Mouse (Mus musculus): ENCODE measurements around the gene Gm9913.

Gm9913 gene

DNA sequence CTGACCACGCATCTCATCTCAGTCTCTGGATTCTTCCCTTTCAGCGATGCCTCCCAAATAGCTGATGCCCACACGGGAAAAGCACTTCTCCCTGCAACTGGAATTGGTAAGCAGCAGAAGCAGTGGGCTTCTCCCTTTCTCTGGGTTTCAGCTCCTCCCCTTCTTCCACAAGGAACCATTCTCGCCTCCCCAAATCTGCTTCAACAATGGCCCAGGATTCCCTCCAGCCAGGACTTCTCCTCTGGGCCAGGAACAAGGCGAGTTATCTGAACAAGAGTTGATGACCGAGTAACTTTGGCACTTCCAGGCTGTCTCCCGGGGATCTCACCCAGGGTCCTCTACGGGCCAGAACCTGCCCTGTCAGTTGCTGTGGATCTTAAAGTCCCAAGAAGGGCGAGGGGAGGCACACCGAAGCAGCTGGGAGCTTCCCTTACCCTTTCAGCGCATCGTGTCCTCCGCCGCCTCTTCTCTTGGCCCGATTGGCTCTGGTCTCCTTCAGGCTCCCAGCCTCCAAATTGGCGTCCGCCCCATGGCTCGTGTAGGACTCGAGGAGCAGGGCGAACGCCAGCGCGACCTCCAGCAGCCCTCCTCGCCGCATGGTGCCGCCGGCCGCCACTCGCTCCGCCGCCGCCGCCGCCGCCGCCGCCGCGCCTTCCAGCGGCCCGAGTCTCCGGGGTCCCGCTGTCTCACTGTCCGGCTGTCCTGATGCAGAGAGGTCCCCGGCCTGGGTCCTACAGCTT is at the start of gene Gm9913:
Gm9913 (plus strand) TSS at position 84 of the 740 bp plus-strand sequence.
- H3K36me3 ChIP-seq (ENCODE audit: control insufficient read depth, insufficient read depth, low read length, poor library complexity, severe bottlenecking), result no peaks in the 10 kb centered on the region
- no peaks in the 10 kb centered on the region for H3K27me3 ChIP-seq (ENCODE audit: control insufficient read depth, insufficient read depth, low read length, poor library complexity, severe bottlenecking)
- DNase-seq (ENCODE audit: low read depth, low spot score), result no peak

DNA sequence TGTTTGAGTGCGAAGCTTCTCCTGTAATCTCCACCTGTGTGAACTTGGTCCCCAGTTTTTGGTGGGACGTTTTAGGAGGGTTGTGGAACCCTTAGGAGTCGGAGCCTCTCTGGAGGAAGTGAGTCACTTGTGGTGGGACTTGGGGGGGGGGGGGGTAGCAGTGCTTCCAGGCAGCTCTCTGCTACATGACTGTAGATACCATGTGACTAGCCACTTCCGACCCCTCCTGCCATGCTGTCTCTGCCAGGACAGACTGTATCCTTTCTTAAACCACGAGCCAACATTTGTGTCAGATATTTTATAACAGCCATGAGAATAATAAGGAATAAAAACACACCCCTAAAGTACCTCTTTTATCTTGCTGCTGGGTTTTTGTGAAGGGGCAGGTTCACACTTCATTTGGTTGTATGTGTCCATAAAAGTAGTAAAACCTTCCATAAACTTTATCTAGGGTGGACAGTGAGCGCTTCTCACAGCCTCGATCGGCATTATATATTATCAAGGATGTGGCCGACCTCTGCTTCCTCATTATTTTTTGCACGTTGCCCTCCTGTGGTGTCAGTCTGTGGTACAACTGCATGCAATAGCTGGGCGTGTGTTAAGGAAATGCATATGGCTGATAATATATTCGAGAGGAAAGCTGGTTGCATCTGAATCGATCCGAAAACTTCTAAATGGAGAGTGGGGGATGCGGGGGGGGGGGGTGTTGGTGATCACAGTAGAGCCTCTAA is 48.7 kb upstream of the Gm9913 start:
- no peaks in the 10 kb centered on the region; the same call in 1 of the 2 replicates for H3K27me3 ChIP-seq (ENCODE audit: control insufficient read depth, insufficient read depth, low read length, poor library complexity, severe bottlenecking)
- H3K36me3 ChIP-seq (ENCODE audit: control insufficient read depth, insufficient read depth, low read length, poor library complexity, severe bottlenecking), result no peaks in the 10 kb centered on the region
- peak; percentile 3 for DNase-seq (ENCODE audit: low read depth, low spot score)

DNA sequence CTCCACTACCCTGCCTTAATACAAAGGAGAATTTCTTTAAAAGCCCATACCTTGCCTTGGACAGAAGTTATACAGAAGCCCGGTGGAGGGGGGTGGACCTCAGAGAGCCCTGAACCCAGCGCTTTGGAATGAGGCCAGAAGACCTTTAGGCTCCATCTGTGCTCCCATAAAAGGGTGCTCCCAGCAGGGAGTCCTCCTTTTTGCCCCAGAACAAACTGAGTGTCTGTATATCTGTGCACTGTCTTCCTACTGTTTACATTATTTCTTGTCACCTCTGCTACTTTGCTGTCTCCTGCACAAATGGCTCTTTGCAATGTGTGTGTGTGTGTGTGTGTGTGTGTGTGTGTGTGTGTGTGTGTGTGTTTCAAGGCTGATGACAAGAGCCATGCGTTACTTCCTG is 45.8 kb upstream of the Gm9913 start:
- H3K36me3 ChIP-seq (ENCODE audit: control insufficient read depth, insufficient read depth, low read length, poor library complexity, severe bottlenecking), result no peaks in the 10 kb centered on the region
- DNase-seq (ENCODE audit: low read depth, low spot score), result no peak
- H3K27me3 ChIP-seq (ENCODE audit: control insufficient read depth, insufficient read depth, low read length, poor library complexity, severe bottlenecking), result no peaks in the 10 kb centered on the region

DNA sequence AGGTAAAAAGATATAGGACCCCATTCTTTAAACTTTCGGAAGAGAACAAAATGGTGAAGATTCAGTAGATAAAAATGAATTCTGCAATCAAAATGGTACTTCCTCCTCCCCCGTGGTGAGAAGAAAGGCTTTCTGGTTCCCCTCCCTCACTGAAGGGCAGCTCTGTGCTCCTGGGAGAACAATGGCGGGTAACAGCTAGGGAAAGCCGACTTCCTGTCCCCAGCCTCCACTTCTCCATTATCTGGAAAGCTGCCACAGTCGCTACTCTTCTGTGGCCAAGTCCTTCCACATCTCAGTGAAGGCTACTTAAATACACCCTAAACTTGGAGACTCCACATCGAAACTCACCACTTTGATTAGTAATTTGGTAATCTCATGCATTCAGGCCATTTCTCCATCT is 40.9 kb upstream of the Gm9913 start:
- no peaks in the 10 kb centered on the region for H3K27me3 ChIP-seq (ENCODE audit: control insufficient read depth, insufficient read depth, low read length, poor library complexity, severe bottlenecking)
- H3K36me3 ChIP-seq (ENCODE audit: control insufficient read depth, insufficient read depth, low read length, poor library complexity, severe bottlenecking), result no peaks in the 10 kb centered on the region
- no peak for DNase-seq (ENCODE audit: low read depth, low spot score)

DNA sequence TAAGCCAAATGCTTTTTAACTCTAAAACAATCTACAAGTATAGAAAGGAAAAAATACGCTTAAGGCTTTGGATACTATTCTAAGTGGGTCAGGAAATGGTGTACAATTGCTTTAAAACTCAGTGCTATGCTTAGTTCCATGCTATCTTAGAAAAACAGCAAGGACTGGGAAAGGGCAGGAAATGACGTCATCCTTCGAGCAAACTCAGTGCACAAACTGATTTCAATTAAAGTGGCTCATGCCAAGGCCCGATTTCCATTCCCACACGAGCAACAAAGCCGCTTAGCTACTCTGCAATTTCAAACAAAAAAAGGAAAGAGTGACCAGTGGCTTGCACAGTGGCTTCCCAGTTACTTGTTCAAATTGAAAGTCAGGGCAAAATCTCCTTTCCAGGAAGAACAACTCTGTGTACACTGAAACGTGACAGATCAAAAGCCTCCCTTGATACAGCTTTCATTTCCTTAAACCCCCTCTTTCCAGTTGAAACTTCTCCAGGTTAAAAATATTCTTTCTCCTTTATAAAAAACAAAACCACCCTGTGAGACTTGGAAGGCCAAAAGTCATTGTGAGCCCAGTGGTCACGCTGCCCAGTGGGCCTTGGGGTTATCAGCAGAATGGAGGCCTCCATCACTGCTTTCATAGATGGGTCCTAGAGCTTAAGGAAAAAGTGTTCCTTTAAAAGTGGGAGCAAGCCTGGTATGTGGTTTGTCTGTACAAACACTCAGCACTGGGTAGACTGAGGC is 34.2 kb upstream of the Gm9913 start:
- no peak for DNase-seq (ENCODE audit: low read depth, low spot score)
- H3K36me3 ChIP-seq (ENCODE audit: control insufficient read depth, insufficient read depth, low read length, poor library complexity, severe bottlenecking), result no peaks in the 10 kb centered on the region

DNA sequence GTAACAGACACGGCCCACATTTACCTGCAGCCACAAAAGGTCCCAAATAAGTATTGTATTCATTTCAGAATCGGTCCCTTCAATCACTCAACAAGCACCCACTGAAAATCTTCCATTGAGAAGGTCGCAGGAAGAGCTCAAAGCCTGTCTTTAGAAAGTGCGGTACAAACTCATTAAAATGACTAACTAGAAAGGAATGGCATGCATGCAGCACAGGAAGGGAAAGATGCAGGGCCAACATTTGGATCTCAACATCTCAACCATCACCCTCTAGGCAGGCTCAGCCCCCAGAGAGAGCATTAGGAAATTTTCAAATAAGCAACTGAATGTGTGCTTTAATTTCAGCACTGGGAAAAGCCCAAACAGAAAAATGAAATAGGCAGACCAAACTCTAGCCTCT is 33.2 kb upstream of the Gm9913 start:
- no peak for DNase-seq (ENCODE audit: low read depth, low spot score)
- Histone ChIP-seq H3K27me3 (ENCODE audit: control insufficient read depth, insufficient read depth, low read length, poor library complexity, severe bottlenecking) (no peaks in the 10 kb centered on the region), H3K36me3 (ENCODE audit: control insufficient read depth, insufficient read depth, low read length, poor library complexity, severe bottlenecking) (no peaks in the 10 kb centered on the region)

More for the DNA sequence above, 34.2 kb upstream of the Gm9913 start:
- H3K27me3 ChIP-seq (ENCODE audit: control insufficient read depth, insufficient read depth, low read length, poor library complexity, severe bottlenecking), result no peaks in the 10 kb centered on the region

DNA sequence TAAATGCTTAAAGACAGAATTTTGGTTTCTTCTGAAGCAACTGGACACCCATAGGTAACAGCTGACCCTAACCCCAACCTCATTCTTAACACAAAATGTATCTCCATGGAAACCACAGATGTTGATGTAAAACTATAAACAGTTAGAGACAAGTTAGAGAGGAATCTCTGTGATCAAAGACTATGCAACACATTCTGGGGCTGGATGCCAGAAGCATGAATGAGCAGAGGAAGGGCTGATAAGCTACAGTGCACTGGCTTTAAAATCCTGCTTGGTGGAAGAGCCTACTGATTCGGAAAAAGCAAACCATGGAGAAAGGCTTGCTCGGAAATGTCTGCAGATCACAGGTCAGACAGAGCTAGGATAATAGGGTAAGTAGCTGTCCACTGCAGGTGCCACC is 31.7 kb upstream of the Gm9913 start:
- H3K27me3 ChIP-seq (ENCODE audit: control insufficient read depth, insufficient read depth, low read length, poor library complexity, severe bottlenecking), result no peaks in the 10 kb centered on the region
- no peak for DNase-seq (ENCODE audit: low read depth, low spot score)
- H3K36me3 ChIP-seq (ENCODE audit: control insufficient read depth, insufficient read depth, low read length, poor library complexity, severe bottlenecking), result no peaks in the 10 kb centered on the region

DNA sequence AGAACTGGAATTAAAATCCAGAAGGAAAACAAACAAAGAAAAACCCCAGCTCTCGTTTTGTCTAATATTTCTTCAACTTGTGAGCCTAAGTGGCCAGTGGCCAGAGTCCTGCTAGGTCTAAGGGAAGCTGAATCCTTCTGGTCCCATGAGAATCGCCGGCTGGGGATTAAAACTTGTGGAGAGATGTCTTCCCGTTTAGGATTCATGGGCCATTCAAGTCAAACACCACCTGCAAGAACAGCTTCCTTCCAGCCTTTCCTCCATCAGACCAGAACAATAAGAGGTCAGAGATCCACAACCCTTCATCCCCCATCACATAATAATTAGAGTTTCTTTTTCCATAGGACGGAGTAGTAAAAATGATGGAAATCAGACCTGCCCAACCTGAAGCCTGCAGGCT is 30.2 kb upstream of the Gm9913 start:
- Histone ChIP-seq H3K36me3 (ENCODE audit: control insufficient read depth, insufficient read depth, low read length, poor library complexity, severe bottlenecking) (no peaks in the 10 kb centered on the region), H3K27me3 (ENCODE audit: control insufficient read depth, insufficient read depth, low read length, poor library complexity, severe bottlenecking) (no peaks in the 10 kb centered on the region)
- DNase-seq (ENCODE audit: low read depth, low spot score), result no peak

DNA sequence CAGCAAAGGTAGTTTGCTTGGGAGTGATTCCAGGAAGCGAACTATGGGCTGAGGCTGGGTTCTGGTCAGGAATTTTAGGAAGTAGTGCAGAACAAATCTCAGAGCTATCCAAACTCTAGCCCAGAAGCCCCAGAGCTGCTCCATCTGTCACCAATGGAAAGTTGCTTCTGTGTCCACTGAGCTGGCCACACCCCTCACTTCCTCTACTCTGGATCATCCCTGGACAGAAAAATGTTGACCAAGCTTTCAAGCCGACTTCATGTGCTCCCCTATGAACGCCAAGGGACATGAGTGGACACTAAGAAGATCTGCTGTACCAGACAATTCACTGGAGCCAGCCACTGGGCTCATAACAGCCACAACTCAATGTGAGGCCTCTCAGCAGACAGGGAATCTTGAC is 28.7 kb upstream of the Gm9913 start:
- DNase-seq (ENCODE audit: low read depth, low spot score), result no peak
- H3K27me3 ChIP-seq (ENCODE audit: control insufficient read depth, insufficient read depth, low read length, poor library complexity, severe bottlenecking), result no peaks in the 10 kb centered on the region
- H3K36me3 ChIP-seq (ENCODE audit: control insufficient read depth, insufficient read depth, low read length, poor library complexity, severe bottlenecking), result no peaks in the 10 kb centered on the region

DNA sequence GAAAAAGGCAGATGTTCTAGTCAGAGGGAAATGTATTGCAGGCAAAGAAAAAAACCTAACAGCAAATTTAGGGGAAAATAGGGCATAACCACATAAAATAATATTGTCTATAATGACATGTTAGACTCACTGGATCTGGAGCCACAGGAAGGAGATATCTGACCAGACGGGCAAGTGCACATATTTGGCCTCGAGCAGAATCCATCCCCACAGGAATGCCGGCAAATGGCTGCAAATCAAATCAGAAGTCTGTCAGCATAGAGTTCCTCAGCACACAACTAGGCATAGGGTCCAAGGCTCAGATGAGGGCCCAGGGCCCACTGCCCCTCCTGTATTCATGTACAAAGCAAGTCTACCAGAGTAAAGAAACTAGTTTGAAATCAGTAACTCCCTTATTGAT is 27.5 kb upstream of the Gm9913 start:
- Histone ChIP-seq H3K36me3 (ENCODE audit: control insufficient read depth, insufficient read depth, low read length, poor library complexity, severe bottlenecking) (no peaks in the 10 kb centered on the region), H3K27me3 (ENCODE audit: control insufficient read depth, insufficient read depth, low read length, poor library complexity, severe bottlenecking) (no peaks in the 10 kb centered on the region)
- no peak for DNase-seq (ENCODE audit: low read depth, low spot score)

DNA sequence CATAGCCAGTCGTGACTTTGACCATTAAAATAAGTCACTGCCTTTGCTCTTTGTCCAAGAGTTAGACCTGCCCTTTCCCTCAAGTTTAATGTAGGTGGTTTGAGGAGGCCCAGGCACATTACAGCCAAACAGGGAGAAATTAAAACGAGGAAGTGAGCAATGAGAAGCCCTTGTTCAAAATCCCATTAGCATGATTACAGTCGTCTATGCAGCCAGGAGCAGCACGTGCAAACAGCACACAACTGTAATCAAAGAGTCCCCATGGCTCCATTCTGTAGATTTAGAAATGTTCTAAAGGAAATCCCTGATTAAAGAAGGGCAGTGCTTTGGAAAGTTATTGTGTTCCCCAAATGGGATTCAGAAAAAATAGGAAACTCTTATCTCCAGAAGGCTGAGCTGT is 26.2 kb upstream of the Gm9913 start:
- no peaks in the 10 kb centered on the region for H3K27me3 ChIP-seq (ENCODE audit: control insufficient read depth, insufficient read depth, low read length, poor library complexity, severe bottlenecking)
- H3K36me3 ChIP-seq (ENCODE audit: control insufficient read depth, insufficient read depth, low read length, poor library complexity, severe bottlenecking), result no peaks in the 10 kb centered on the region
- DNase-seq (ENCODE audit: low read depth, low spot score), result no peak

DNA sequence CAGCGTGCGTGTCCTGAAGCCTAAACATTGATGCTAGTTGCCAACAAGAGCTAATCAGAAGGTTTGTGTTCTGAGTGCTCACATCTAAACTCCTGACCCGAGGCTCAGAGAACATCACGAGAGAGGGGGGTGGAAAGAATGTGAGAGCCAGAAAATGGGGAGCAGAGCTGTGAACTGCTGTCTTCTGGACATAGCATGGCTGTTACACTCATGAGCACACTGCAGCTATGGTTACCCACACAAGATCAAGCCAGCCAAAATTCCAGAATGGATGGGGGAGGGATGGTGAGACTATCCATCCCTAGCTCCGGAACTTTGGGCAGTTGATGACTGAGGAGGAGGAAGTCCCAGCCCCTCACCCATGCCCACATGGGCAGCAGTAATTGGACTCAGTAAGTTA is 24.8 kb upstream of the Gm9913 start:
- DNase-seq (ENCODE audit: low read depth, low spot score), result no peak
- Histone ChIP-seq H3K36me3 (ENCODE audit: control insufficient read depth, insufficient read depth, low read length, poor library complexity, severe bottlenecking) (no peaks in the 10 kb centered on the region), H3K27me3 (ENCODE audit: control insufficient read depth, insufficient read depth, low read length, poor library complexity, severe bottlenecking) (no peaks in the 10 kb centered on the region)

DNA sequence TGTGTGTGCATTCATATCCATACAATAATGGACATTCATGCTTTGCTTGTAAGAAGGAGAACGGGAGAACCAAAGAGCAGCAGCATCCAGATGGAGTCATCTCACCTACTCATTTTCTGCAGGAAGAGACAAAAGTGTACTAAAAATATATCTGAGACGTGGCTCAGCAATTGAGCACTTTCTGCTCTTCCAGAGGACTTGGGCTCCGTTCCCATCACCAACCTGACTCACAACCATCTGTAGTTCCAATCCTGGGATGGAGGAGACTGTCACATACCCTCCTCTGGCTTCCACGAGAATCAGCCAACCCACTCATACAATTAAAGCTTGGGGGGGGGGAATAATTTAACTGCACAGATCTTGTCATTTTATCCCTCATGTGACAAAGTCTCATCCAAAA is 23.8 kb upstream of the Gm9913 start:
- DNase-seq (ENCODE audit: low read depth, low spot score), result no peak
- no peaks in the 10 kb centered on the region for H3K27me3 ChIP-seq (ENCODE audit: control insufficient read depth, insufficient read depth, low read length, poor library complexity, severe bottlenecking)
- no peaks in the 10 kb centered on the region for H3K36me3 ChIP-seq (ENCODE audit: control insufficient read depth, insufficient read depth, low read length, poor library complexity, severe bottlenecking)

DNA sequence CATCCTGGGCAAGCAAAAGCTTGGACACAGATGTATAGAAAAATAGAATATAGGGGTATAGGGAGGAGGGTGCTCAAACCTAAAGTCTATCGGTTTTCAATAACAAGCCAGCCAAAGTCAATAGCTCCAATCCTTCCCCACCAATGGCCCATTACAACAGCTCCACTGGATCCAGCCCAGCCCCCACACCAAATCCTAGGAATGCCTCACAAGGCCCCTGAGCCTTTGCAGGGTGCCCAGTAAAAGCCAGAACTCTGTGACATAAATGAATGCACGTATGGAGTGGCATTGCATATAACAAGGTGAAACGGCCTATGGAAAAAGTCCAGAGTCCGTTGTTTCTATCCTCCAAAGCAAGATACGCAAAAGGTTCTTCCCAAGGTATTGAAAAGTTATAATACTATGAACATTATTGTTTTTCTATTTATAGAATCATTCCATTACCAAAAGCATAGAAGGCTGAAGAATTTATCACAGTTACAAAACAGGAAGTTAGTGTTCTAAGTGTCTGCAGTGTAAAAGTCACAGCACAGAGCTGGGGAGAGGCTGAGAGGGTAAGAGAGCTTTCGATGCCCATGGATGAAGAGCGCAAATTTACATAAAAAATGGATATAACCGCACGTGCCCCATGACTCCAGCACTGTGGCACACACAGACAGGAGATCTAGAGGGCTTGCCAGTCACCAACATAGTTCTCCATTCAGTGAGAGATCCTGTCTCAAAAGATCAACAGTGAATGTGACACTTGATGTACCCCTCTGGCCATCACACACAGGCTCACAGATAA is 23.2 kb upstream of the Gm9913 start:
- Histone ChIP-seq H3K36me3 (ENCODE audit: control insufficient read depth, insufficient read depth, low read length, poor library complexity, severe bottlenecking) (no peaks in the 10 kb centered on the region), H3K27me3 (ENCODE audit: control insufficient read depth, insufficient read depth, low read length, poor library complexity, severe bottlenecking) (no peaks in the 10 kb centered on the region)
- DNase-seq (ENCODE audit: low read depth, low spot score), result no peak

Measured in splenic B cell, adult 2 months (primary cell).